Mouse (Mus musculus) ES-E14 (cell line): Measurements from ENCODE around the gene Ss18l1.

Source experiments
- HCFC1 ChIP-seq: IDR thresholded peaks from 2 replicates; pipeline ENCODE4 v1.6.1; 2012; ENCODE audit warnings: low read length, inconsistent platforms, borderline replicate concordance; ENCODE audit not compliant: insufficient read depth
- MAFK ChIP-seq: IDR thresholded peaks from 2 replicates; pipeline ENCODE4 v1.6.1; 2014; ENCODE audit warnings: mild to moderate bottlenecking, low read depth, low read length, inconsistent platforms; ENCODE audit not compliant: insufficient read depth

DNA sequence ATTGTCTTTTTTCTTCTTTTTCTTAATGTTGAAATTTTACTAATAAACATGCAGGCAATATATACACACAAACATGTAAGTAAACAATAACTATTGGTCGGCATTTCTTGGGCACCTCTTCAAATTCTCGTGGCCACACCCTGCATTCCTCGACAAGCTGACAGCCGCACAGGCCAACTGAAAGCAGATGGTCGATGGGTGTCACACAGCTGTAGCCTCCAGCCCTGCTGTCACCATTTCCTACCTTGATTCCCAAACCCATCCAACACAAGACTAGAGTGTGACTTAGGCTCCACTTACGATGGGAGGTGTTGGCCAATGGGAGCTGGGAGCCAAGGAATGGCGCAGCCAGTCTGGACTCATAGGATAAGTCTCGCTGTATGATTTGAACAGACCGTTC, 40.7 kb upstream of the Ss18l1 start:
- TF ChIP-seq MAFK (no peak), HCFC1 (no peak)
